Mouse (Mus musculus) B cell, adult 2 months (primary cell): ENCODE data around the gene Jph3.

Source experiments
- DNase-seq, 2 experiments: peaks; one replicate each; pipeline ENCODE4 v3.0.0; 2022

Gene Jph3

DNA sequence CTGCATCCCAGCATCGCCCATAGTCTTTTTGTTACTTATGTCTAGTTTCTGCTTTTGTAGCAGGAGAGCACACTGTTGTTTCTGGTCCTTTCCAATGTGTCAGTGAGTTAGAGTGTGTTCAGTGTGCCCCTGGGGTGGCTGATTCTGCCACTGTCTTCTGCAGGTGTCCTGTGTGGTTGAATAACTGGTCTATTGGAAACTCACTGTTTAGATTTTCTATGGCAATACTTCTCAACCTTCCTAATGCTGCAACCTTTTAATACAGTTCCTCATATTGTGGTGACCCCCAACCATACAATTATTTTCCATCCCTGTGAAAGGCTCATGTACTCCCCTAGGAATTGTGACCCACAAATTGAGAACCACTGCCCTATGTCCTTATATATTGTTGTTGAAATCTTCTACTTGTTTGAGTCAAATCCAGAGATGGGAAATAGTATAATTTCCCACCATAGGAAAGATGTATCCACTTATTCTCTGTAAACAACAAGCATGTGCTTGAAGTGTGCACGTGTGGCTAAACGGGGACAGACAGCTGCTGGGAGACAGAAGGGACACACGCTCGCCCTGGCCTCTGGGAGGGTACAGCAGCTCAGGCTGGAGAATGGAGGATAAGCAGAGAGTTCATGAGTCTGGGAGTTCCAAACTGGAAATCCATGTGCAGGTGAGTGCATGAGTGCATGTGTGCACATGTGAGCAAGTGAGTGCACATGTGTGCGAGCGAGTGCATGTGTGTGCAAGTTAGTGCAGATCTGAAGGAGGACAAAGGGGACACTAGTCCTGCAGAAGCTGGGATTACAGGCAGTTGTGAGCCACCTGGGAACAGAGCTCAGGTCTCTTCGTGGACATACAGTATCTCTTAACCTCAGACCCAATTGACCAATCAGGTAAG is 112.9 kb downstream of the Jph3 start:
- DNase-seq, result no peak

DNA sequence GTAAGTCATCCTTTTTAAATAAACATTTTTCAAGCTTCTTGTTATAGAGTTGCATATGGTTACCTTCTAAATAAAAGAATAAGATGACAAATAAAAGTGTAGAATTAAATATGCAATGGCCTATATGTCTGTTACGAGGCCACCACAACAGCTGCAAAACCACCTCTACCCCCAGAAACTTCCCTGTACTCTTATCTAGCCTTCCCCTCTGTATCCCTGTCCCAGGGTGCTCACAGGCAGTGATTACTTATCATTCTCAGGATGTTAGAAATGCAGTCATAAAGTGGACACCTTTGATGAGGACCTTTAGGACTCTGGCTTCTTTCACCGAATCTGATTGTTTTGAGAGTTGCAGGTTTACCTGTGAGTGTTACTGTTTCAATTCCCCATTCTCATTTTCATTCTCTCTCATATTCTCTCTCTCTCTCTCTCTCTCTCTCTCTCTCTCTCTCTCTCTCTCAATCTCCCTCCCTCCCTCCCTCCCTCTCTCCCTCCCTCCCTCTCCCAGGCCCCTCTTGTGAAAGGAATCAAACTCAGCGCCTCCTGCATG is 113.8 kb downstream of the Jph3 start:
- DNase-seq, result no peak
